Mouse (Mus musculus): ENCODE data around the gene Mid1.

DNA sequence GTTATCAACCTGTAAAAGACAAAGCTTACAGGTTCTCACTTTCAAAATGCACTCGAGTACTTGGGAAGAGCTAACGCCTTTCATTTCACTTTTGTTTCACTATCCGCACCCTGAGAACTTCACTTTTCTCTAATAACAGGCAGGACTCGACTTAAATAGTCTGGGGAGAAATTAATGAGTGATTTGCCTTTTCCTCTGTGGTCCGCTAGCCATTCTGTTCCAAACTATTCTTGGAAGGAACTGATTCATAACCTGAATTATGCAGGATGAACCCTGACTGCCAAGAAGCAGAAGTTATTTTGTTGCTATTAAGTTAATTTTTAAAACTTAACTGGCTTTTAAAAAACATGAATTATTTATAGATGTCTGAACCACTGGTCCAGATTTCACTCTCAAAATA lies 120.8 kb downstream of the Mid1 start:
- TF ChIP-seq CTCF (conservative IDR thresholded peaks at IDR 0.05; ENCODE audit: insufficient read depth, insufficient read length, low read depth, low read length) (no peak), POLR2A (IDR thresholded peaks at IDR 0.05; ENCODE audit: low read depth, low read length) (no peak)

All from kidney, adult 2 months (tissue).